ENCODE assay signal across 1 mouse cellular context in the genomic region with DNA sequence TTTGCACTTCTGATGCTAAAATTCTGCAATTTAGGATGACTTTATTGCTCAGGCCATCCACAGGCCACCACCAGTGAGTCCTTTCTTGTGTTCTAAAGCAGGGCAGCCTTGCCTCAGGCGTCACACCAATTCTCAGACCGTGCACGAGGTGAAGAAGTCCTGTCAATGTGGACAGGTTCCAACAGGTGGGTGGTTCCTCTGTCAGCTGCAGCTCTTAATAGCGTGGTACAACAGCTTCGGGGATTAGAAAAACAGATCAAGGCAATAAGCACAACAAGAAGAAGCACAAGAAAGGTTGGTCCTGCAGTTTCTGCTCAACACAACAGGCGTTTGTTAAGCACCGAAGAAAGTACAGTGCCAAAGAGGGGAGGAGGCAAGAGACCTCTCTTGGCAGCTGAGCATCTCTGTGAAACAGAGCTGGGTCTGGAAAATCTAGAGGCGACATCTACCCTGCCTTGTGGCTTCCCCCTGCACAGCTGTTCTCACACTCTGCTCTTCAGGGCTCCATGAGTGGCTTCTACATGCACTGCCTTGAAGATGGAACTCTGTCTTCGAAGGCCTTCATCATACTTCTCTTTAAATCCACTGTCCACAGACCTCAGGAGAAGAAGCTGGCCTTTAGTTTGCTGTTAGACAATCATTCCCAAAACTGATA.
TF ChIP-seq lines count a peak whose summit lies in the region.

No protein-coding gene starts in this region.

TF ChIP-seq in C2C12, 6 proteins besides CTCF, POLR2A, EP300 and RAD21:
- TF ChIP-seq MYOD1 (IDR thresholded peaks at IDR 0.05; ENCODE audit: control insufficient read depth, insufficient read length, low read depth) (peak; percentile 9), CEBPB (IDR thresholded peaks at IDR 0.05; ENCODE audit: low read depth) (no peak), MAX (IDR thresholded peaks at IDR 0.05) (no peak), FOSL1 (IDR thresholded peaks at IDR 0.05; ENCODE audit: insufficient read depth, low read length, poor library complexity, severe bottlenecking) (no peak), USF1 (IDR thresholded peaks at IDR 0.05; ENCODE audit: low read depth) (no peak)
